Mouse (Mus musculus) bone marrow, adult 2 months (tissue): Measurements from ENCODE around the gene Mrpl48. TPM values are rescaled to one million over a fixed set of nuclear protein-coding genes. Genes with fewer than 3 reads are reported as not detected.
A peak's percentile ranks its signal among the peaks of the same experiment; 100 is the strongest.
"Not testable (repeated sequence)": the region's sequence is repeated elsewhere in the genome, so short reads cannot be mapped to it uniquely, and the experiment has no call there.

Source experiments
- H3K27ac ChIP-seq: fragments of 200-500 bp; 2 replicates; pipeline ENCODE4 v1.5.1; 2012; ENCODE audit warnings: low read depth, mild to moderate bottlenecking, control low read depth, inconsistent platforms, low read length; ENCODE audit not compliant: control insufficient read depth, poor library complexity, insufficient read depth
- H3K4me1 ChIP-seq: fragments of 200-500 bp; 2 replicates; pipeline ENCODE4 v1.6.1; 2011; ENCODE audit warnings: low read length; ENCODE audit not compliant: control insufficient read depth, insufficient read depth
- H3K4me3 ChIP-seq: fragments of 200-500 bp; replicated peaks from 2 replicates; pipeline ENCODE3; 2011; ENCODE audit warnings: mild to moderate bottlenecking, low read depth, low read length, control low read depth; ENCODE audit not compliant: control insufficient read depth
- CTCF ChIP-seq: fragments of 200-500 bp; IDR thresholded peaks from 2 replicates; pipeline ENCODE4 v1.5.1; 2011; ENCODE audit warnings: low read length, control low read depth; ENCODE audit not compliant: control insufficient read depth, insufficient read depth
- POLR2A ChIP-seq: fragments of 200-500 bp; IDR thresholded peaks from 2 replicates; pipeline ENCODE4 v1.6.1; 2011; ENCODE audit warnings: low read depth, mild to moderate bottlenecking, control low read depth, low read length, borderline replicate concordance; ENCODE audit not compliant: control insufficient read depth
- WGBS: fragments of 180-500 bp; shearing (Covaris S2); methylation state at CpG from one replicate; pipeline ENCODE4 v1.1.7; 2018; 5-methylcytosine and 5-hydroxymethylcytosine counted together
- polyA plus RNA-seq: library from polyadenylated mRNA; stranded (reverse); fragments of >200 nt; gene quantifications from 2 replicates; pipeline ENCODE4 v1.2.4, GENCODE M21; 2011; ENCODE audit warnings: low replicate concordance; ENCODE audit not compliant: missing spikeins, insufficient read depth, insufficient read length

The Mrpl48 gene
- polyA plus RNA-seq, 1 experiment = 37.9 TPM

- WGBS = 77% methylated on average over 2 of the region's 2 CpGs
- TF ChIP-seq CTCF (no peak), POLR2A (no peak)
- no peak overlapping the region for H3K4me3 ChIP-seq
- H3K4me1 ChIP-seq = peaks cover 1% of the 10 kb centered on the region; the same call in 1 of the 2 replicates
- H3K27ac ChIP-seq = no peak overlapping the region
Measured at GRCm38 (mm10) chr7:100578794-100579193, 29.3 kb downstream of the Mrpl48 start.

- Histone ChIP-seq H3K4me1 (no peaks in the 10 kb centered on the region; the same call in 1 of the 2 replicates), H3K4me3 (no peak overlapping the region), H3K27ac (no peak overlapping the region)
- TF ChIP-seq POLR2A = no peak
- no peak for TF ChIP-seq CTCF
- 90% methylated on average over 4 of the region's 4 CpGs for WGBS
Measured at GRCm38 (mm10) chr7:100572704-100573103, 35.4 kb downstream of the Mrpl48 start.

DNA sequence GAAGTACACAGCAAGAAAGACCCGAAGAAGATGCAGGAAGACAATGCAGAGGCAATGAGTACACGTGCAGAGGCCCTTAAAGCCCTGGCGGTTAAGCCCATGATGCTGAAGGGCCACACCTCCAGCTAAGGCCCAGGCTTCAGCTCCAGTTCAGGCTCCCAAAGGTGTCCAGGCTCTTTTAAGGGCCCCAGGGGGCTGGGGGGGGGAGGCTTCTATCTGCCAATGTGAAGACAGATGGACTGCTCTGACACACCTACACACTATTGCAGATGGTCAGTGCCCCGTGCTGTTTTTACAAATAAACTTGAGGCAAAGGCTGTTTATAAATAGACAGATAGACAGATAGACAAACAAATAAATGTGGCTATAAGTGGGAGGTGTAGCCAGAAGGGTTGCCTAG is 36.0 kb downstream of the Mrpl48 start:
- 84% methylated on average over 4 of the region's 4 CpGs for WGBS
- Histone ChIP-seq H3K27ac (no peak overlapping the region), H3K4me3 (no peak overlapping the region), H3K4me1 (no peaks in the 10 kb centered on the region; the same call in 1 of the 2 replicates)
- TF ChIP-seq CTCF = no peak
- no peak for TF ChIP-seq POLR2A

DNA sequence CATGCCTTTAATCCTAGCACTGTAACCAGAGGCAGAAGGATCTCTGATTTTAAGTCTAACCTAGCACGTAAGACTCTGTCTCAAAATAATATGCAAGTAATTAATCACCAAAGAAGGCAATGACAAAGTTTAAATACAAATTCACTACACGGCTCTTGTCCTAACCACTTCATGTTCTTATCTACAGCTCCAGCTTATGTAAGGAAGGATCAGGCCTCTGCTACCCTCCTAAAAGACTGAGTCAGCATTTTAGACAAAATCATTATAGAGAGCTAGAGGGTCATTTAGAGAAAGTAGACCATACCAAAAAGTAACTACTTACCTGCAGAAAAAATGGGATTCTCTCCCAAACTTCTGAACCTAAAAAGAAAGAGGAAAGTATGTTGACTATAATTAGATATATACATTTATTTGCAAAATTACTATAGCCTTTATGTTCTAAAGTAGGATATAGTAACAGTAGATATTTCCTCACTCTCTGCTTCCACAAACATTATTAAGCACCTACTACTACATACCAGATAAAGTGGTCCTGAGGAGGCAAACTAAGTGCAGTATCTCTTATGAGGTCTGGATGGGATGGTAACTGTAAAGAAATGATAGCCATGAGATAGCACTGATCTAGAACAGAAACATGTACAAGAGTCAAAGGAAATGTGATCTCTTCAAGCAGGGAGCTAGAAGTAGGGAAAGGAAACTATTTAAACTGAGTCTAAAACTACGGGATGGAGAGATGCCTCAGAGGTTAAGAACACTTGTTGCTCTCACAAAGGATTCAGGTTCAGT is 37.0 kb downstream of the Mrpl48 start:
- H3K4me1 ChIP-seq = peaks cover 1% of the 10 kb centered on the region; the same call in 1 of the 2 replicates
- H3K4me3 ChIP-seq = no peak overlapping the region
- no peak for TF ChIP-seq POLR2A
- TF ChIP-seq CTCF = no peak
- no peak overlapping the region for H3K27ac ChIP-seq
- 69% methylated on average over 3 of the region's 3 CpGs for WGBS

- Histone ChIP-seq H3K27ac (no peak overlapping the region), H3K4me1 (peaks cover 1% of the 10 kb centered on the region; the same call in 1 of the 2 replicates), H3K4me3 (no peak overlapping the region)
- TF ChIP-seq CTCF (no peak), POLR2A (no peak)
Measured at GRCm38 (mm10) chr7:100569907-100570306, 38.2 kb downstream of the Mrpl48 start.

GRCm38 (mm10) chr7:100567238-100567637 is 40.9 kb downstream of the Mrpl48 start:
- WGBS = 90% methylated on average over 5 of the region's 5 CpGs
- TF ChIP-seq CTCF = peak; percentile 5; the same call in 1 of the 2 replicates
- not testable (repeated sequence) for H3K4me3 ChIP-seq, H3K27ac ChIP-seq, H3K4me1 ChIP-seq

DNA sequence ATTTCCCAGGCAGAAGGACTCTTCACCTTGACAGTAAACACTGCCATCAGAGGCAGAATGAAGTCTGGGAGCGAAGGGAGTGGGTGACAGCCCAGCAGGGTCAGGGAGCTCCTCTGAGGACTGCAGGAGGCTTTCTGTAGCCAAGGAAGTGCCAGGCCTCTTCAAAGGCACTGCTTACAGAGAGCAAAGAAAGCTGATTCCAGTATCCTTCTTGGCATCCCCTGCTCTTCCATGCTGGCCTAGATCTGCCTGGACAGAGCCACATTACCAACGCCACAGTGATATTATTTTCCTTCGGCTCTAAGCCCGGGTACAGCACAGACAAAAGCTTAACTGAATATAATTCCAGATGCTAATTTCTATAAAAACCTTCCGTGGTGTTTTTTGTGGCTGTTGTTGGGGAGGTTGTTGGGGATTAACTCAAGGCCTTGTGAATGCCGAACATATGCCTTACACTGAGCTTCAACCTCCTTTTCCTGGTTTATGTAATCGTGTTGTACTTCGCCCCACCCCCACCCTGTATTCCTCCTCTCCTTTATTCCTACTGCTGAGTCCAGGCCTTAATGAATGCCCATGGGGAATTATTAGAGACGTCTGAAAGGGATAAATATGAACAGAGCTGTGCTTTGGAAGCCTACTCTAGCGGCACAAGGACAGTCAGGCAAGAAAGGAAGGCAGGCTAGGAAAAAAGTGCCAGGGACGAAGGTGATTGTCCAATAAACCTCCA is 46.1 kb downstream of the Mrpl48 start:
- H3K27ac ChIP-seq = no peak overlapping the region
- 87% methylated on average over 11 of the region's 11 CpGs for WGBS
- TF ChIP-seq POLR2A (no peak), CTCF (no peak)

DNA sequence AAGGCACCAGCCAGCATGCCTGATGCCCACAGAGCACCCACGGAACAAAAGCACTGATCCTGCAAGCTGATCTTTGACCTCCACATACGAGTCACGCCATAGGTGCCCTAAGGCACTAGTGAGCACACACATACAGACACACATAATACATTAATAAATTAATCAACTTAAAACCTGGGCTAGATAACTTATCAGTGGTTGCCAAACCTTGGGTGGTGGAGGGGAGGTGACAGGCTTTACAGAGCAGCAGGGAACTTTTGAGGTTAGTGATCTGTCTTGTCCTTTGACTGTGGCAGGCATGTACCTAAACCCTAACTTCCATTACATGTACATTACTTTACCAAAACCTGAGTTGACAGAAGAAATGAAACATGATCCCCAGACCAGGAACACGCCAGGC is 48.8 kb downstream of the Mrpl48 start:
- TF ChIP-seq CTCF (no peak), POLR2A (no peak)
- no peak overlapping the region for H3K4me3 ChIP-seq
- H3K27ac ChIP-seq = no peak overlapping the region
- H3K4me1 ChIP-seq = peaks cover 2% of the 10 kb centered on the region; the same call in 1 of the 2 replicates
- 63% methylated on average over 4 of the region's 4 CpGs for WGBS

More for the DNA sequence above, 46.1 kb downstream of the Mrpl48 start:
- Histone ChIP-seq H3K4me3 (no peak overlapping the region), H3K4me1 (peaks cover 3% of the 10 kb centered on the region; the same call in 1 of the 2 replicates)

GRCm38 (mm10) chr7:100557241-100557640 is 50.9 kb downstream of the Mrpl48 start:
- no peak overlapping the region for H3K4me3 ChIP-seq
- TF ChIP-seq POLR2A (no peak), CTCF (no peak)
- 88% methylated on average over 5 of the region's 5 CpGs for WGBS
- H3K4me1 ChIP-seq = peaks cover 2% of the 10 kb centered on the region; the same call in 1 of the 2 replicates
- H3K27ac ChIP-seq = no peak overlapping the region
